Mouse (Mus musculus) CD4-positive, CD25-positive, alpha-beta regulatory T cell, adult 4 months (primary cell): ENCODE measurements around the gene Vpreb2. TPM values are rescaled to one million over a fixed set of nuclear protein-coding genes. Genes with fewer than 3 reads are reported as not detected.
"Not testable (repeated sequence)": the region's sequence is repeated elsewhere in the genome, so short reads cannot be mapped to it uniquely, and the experiment has no call there.

Experiments used
- ATAC-seq: one replicate; pipeline ENCODE4 v1.8.0; 2017
- polyA plus RNA-seq, 2 experiments: library from polyadenylated mRNA; unstranded; fragments of 100-300 nt; shearing (Covaris generic); gene quantifications; one replicate each; pipeline ENCODE4 v1.2.1; 2017

Gene Vpreb2
- not detected for polyA plus RNA-seq

- ATAC-seq, result no peak
These were observed at the start of gene Vpreb2 for GRCm38 (mm10) chr16:17980128-17980527. TSS of gene Vpreb2 (plus strand) at chr16:17980428.

GRCm38 (mm10) chr16:17931906-17932460, 48.2 kb upstream of the Vpreb2 start:
- no peak for ATAC-seq

GRCm38 (mm10) chr16:17933594-17934444, 46.4 kb upstream of the Vpreb2 start:
- no peak for ATAC-seq

GRCm38 (mm10) chr16:17934445-17934910, 45.8 kb upstream of the Vpreb2 start:
- ATAC-seq, result peak; percentile 59

- ATAC-seq, result no peak
These were observed 43.5 kb upstream of the Vpreb2 start for GRCm38 (mm10) chr16:17936776-17937175.

- no peak for ATAC-seq
These were observed 42.0 kb upstream of the Vpreb2 start for GRCm38 (mm10) chr16:17938187-17938586.

- ATAC-seq, result peak; percentile 95
These were observed 41.4 kb upstream of the Vpreb2 start for GRCm38 (mm10) chr16:17938821-17939220.

- peak; percentile 12 for ATAC-seq
These were observed 40.9 kb upstream of the Vpreb2 start for GRCm38 (mm10) chr16:17939255-17939751.

- no peak for ATAC-seq
These were observed 36.8 kb upstream of the Vpreb2 start for GRCm38 (mm10) chr16:17943466-17943865.

- no peak for ATAC-seq
These were observed 35.0 kb upstream of the Vpreb2 start for GRCm38 (mm10) chr16:17945081-17945831.

- no peak for ATAC-seq
These were observed 30.8 kb upstream of the Vpreb2 start for GRCm38 (mm10) chr16:17949421-17949877.

- ATAC-seq, result no peak
These were observed 30.2 kb upstream of the Vpreb2 start for GRCm38 (mm10) chr16:17950068-17950467.

- ATAC-seq, result no peak
These were observed 28.6 kb upstream of the Vpreb2 start for GRCm38 (mm10) chr16:17951618-17952017.

GRCm38 (mm10) chr16:17956052-17956638, 24.1 kb upstream of the Vpreb2 start:
- ATAC-seq, result not testable (repeated sequence)

- ATAC-seq, result no peak
These were observed 18.1 kb upstream of the Vpreb2 start for GRCm38 (mm10) chr16:17962091-17962490.

- no peak for ATAC-seq
These were observed 8.4 kb upstream of the Vpreb2 start for GRCm38 (mm10) chr16:17971853-17972252.

GRCm38 (mm10) chr16:17977840-17978239, 2.4 kb upstream of the Vpreb2 start:
- ATAC-seq, result not testable (repeated sequence)

GRCm38 (mm10) chr16:17983201-17983600, 3.0 kb downstream of the Vpreb2 start:
- no peak for ATAC-seq

- ATAC-seq, result no peak
These were observed 4.0 kb downstream of the Vpreb2 start for GRCm38 (mm10) chr16:17984231-17984630.

- ATAC-seq, result no peak
These were observed 4.8 kb downstream of the Vpreb2 start for GRCm38 (mm10) chr16:17985078-17985477.

- peak; percentile 73 for ATAC-seq
These were observed 6.4 kb downstream of the Vpreb2 start for GRCm38 (mm10) chr16:17986456-17987132.

GRCm38 (mm10) chr16:17987703-17988102, 7.5 kb downstream of the Vpreb2 start:
- no peak for ATAC-seq
